Comparison of ENCODE assay signal across 9 mouse cellular contexts in the genomic region with DNA sequence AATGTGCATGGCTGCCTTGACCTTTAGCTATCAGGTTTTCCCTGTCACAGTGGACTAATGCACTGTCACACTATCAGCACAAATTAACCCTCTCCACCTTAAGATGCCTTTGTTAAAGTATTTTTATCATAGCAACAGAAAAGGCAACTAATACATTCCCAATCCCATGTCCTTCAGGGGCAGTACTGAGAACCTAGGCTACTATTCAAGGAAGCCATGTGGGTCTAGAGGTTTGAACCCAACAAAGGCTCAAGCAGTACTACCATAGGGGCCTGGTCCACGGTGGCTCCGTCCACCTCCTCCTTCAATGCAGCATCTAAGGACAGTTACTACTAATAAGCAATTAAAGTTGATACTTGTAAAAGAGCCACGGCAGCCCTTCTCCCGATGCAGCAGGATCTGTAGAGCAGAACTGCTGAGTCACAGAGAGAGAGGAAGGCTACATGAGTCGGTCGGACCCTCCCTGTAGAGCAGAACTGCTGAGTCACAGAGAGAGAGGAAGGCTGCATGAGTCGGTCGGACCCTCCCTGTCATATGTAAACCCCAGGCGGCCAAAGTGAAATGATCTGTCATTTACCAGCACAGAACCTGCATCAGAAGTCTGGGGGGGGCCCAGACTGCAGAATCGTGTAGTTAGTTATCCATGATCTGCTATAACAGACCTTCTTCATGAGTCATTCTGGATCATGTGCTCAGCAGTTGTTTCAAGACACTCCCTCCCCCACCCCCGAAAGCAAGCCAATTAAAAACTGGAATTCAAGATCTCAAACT. TPM values are rescaled to one million over a fixed set of nuclear protein-coding genes. Genes with fewer than 3 reads are reported as not detected.
DNase-seq lines count a peak whose midpoint lies in the region; ATAC-seq lines count a peak whose summit lies in the region.
"Had no signal": no experiment of that assay in that cellular context is flagged by ENCODE, and none has a peak within 500 bp of the region (broad histone marks: within the 10 kb centered on the region; RNA-seq: fewer than 3 reads in every experiment).

No protein-coding gene starts in this region.

- no peak overlapping the region for H3K4me2 ChIP-seq in midbrain, embryonic 13.5 days (replicated peaks)
- H3K4me2 ChIP-seq: embryonic facial prominence, embryonic 12.5 days had no signal

- no peak overlapping the region for H3K9ac ChIP-seq in midbrain, embryonic 13.5 days (replicated peaks)
- H3K9ac ChIP-seq: embryonic facial prominence, embryonic 12.5 days had no signal

- no peak overlapping the region for H3K27ac ChIP-seq in midbrain, embryonic 13.5 days
- no peak overlapping the region for H3K27ac ChIP-seq in midbrain, embryonic 10.5 days (replicated peaks)
- H3K27ac ChIP-seq: embryonic facial prominence, embryonic 12.5 days had no signal

- WGBS in midbrain, embryonic 13.5 days, result 48% methylated on average over 11 of the region's 11 CpGs
- WGBS in midbrain, embryonic 10.5 days, result 65% methylated on average over 11 of the region's 11 CpGs

- H3K36me3 ChIP-seq in midbrain, embryonic 13.5 days, result no peaks in the 10 kb centered on the region
- H3K36me3 ChIP-seq in midbrain, embryonic 10.5 days, result no peaks in the 10 kb centered on the region
- H3K36me3 ChIP-seq: embryonic facial prominence, embryonic 12.5 days had no signal

- no peaks in the 10 kb centered on the region for H3K9me3 ChIP-seq in midbrain, embryonic 13.5 days
- H3K9me3 ChIP-seq in midbrain, embryonic 10.5 days (replicated peaks), result no peaks in the 10 kb centered on the region
- H3K9me3 ChIP-seq: embryonic facial prominence, embryonic 12.5 days had no signal

- H3K4me1 ChIP-seq in midbrain, embryonic 13.5 days (replicated peaks), result peaks cover 27% of the 10 kb centered on the region
- H3K4me1 ChIP-seq in midbrain, embryonic 10.5 days, result peaks cover 35% of the 10 kb centered on the region

- H3K4me3 ChIP-seq in midbrain, embryonic 13.5 days (replicated peaks), result no peak overlapping the region
- H3K4me3 ChIP-seq in midbrain, embryonic 10.5 days, result no peak overlapping the region
- H3K4me3 ChIP-seq: embryonic facial prominence, embryonic 12.5 days had no signal

- DNase-seq in midbrain, embryonic 10.5 days (ENCODE audit: low spot score), result no peak
- DNase-seq in adrenal gland, postnatal 36 days, result peak; percentile 49 to 59
- DNase-seq in left cerebral cortex, adult 8-10 months (ENCODE audit: low spot score in 2 of 2), result peak; percentile 23 to 55
- peak; percentile 28 to 32 for DNase-seq in right cerebral cortex, postnatal 36 days (ENCODE audit: low spot score in 2 of 2)
- no peak for DNase-seq in B cell, adult 2 months
- DNase-seq in thymus, postnatal 10 days (ENCODE audit: low spot score in 2 of 2), result no peak

- peaks cover 86% of the 10 kb centered on the region for H3K27me3 ChIP-seq in midbrain, embryonic 13.5 days
- H3K27me3 ChIP-seq in midbrain, embryonic 10.5 days (ENCODE audit: low read depth, poor library complexity, severe bottlenecking), result peaks cover 100% of the 10 kb centered on the region

- ATAC-seq in midbrain, embryonic 13.5 days, result 0 out of 2 replicates have a peak, but pooled peaks have one; percentile 34
- peak; percentile 98 for ATAC-seq in granulocyte monocyte progenitor cell, adult 5-6 weeks (replicated peaks; ENCODE audit: poor library complexity, severe bottlenecking)

RNA-seq across cellular contexts. Expression of gene Hspa12a, which starts 35.1 kb away (rescaled TPM):
- polyA plus RNA-seq in midbrain, embryonic 13.5 days (2015; fragmentation: Nextera tagmentation; extraction: Ambion mirVana), result 30.1 and 35.4 TPM in 2 replicates
- 10.8 and 15.3 TPM in 2 replicates for polyA plus RNA-seq in midbrain, embryonic 10.5 days (2016; fragmentation: Nextera tagmentation; extraction: Ambion mirVana)
- total RNA-seq in adrenal gland, postnatal 36 days (2021), result 100 to 1,000 TPM in 1 of 2 experiments, 10 to 100 TPM in 1; 55.1 to 109 TPM
- total RNA-seq in granulocyte monocyte progenitor cell, adult 5-6 weeks (2014; fragmentation: Nextera tagmentation), result not detected in 2 replicates
- 0.05 TPM in 1 of 2 replicates, not detected in the other for total RNA-seq in granulocyte monocyte progenitor cell, adult 5-6 weeks (2017)
- total RNA-seq in left cerebral cortex, adult 8-10 months (2022), result 100 to 1,000 TPM; 180 to 214 (median 195) TPM

RNA-seq across cellular contexts. Expression of gene Eno4, which starts 35.4 kb away (rescaled TPM):
- 0.61 and 0.66 TPM in 2 replicates for polyA plus RNA-seq in midbrain, embryonic 13.5 days (2015; fragmentation: Nextera tagmentation; extraction: Ambion mirVana)
- 0.43 and 0.54 TPM in 2 replicates for polyA plus RNA-seq in midbrain, embryonic 10.5 days (2016; fragmentation: Nextera tagmentation; extraction: Ambion mirVana)
- under 1 TPM; 0.26 to 0.56 TPM for total RNA-seq in adrenal gland, postnatal 36 days (2021)
- not detected in 2 replicates for total RNA-seq in granulocyte monocyte progenitor cell, adult 5-6 weeks (2014; fragmentation: Nextera tagmentation)
- not detected in 2 replicates for total RNA-seq in granulocyte monocyte progenitor cell, adult 5-6 weeks (2017)
- total RNA-seq in left cerebral cortex, adult 8-10 months (2022), result 1 to 10 TPM; 2.2 to 3.0 (median 2.7) TPM

Comparison
In these comparisons a context has a peak if more than half of its experiments do, and no peak if none do; other contexts are left out.
1. DNase-seq: peak in adrenal gland, postnatal 36 days (2 of 2), left cerebral cortex, adult 8-10 months (2 of 2) and right cerebral cortex, postnatal 36 days (2 of 2); none in midbrain, embryonic 10.5 days (single experiment), B cell, adult 2 months (0 of 2) and thymus, postnatal 10 days (0 of 2).
2. RNA of gene Hspa12a, which starts 35.1 kb away (total RNA-seq): 180 to 214 TPM in left cerebral cortex, adult 8-10 months and 55.1 to 109 TPM in adrenal gland, postnatal 36 days; 0.05 TPM in granulocyte monocyte progenitor cell, adult 5-6 weeks; every median in the first group is over 10 times any median in the second.